Mouse (Mus musculus) frontal cortex, postnatal 25 days (tissue): ENCODE measurements around the gene P2rx5.
A peak's percentile ranks its signal among the peaks of the same experiment; 100 is the strongest.

Source experiments
- DNase-seq, 2 experiments: peaks; one replicate each; pipeline ENCODE4 v3.0.0; 2022; ENCODE audit warnings: low spot score in 2 of 2

The P2rx5 gene

DNA sequence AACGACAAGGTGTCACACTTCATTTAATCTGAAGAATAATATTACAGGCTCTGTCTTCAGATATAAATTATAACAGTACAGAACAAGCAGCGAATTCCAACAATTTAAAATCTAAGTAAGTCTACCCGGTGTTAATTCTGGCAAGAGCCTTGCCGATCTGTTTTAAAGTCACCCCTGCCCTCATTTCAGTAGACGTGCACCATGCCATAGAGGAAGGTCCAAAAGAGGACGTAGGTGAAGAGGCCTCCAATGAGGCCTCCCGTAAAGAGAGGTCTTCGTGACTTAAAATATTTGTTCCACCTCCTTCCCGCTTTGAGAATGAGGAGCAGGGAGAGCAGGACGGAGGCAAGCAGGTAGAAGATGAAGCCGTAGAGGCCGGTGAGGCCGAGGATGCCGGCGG lies 16.0 kb downstream of the P2rx5 start:
- DNase-seq: no peak

GRCm38 (mm10) chr11:73176608-73177508 lies 16.6 kb downstream of the P2rx5 start, which contains the start of the genes Emc6 and Tax1bp3:
TSS of gene Emc6 (minus strand) at chr11:73177037.
TSS of gene Tax1bp3 (plus strand) at chr11:73177083.
- peak; percentile 82 to 86 for DNase-seq

GRCm38 (mm10) chr11:73177509-73177875 lies 17.3 kb downstream of the P2rx5 start:
- no peak for DNase-seq

GRCm38 (mm10) chr11:73177895-73178294 lies 17.7 kb downstream of the P2rx5 start:
- no peak for DNase-seq

DNA sequence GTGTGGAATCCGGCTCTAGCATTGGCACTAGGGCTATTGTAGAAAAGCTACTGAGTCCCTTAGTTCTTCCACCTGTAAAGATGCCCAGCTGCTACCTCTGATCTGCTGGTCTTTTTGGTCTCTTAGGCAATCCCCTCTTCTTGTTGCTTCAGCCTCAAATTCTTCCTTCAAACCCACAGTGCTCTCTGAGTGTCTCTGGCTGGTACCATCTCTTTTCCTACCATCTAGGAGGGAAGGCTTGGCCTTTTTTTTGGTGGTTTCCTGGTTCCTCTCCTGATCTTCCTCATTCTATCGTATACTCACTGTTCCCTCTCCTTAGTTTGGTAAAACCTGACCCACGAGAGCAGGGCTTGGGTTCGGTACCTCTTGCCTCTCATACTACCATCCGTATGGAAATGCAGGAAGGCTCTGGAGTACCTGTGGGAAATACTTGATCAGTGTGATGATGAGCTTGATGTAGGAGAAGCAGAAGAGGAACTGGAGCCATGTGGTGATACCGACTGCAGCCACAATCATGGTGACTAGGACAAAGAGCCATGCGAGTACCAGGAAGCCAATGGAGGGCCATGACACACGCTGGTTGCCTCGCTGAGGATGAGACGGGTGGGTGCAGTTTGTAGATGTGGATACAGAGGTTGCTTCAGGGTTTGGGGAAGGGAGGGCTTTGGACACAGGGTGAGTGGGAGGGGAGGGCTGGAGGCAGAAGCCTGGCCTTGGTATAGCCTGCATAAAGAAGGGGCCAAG lies 25.8 kb downstream of the P2rx5 start:
- DNase-seq: no peak

- DNase-seq: no peak
These were observed 27.0 kb downstream of the P2rx5 start for GRCm38 (mm10) chr11:73187231-73187630.

GRCm38 (mm10) chr11:73193047-73193446 lies 32.8 kb downstream of the P2rx5 start:
- DNase-seq: no peak

DNA sequence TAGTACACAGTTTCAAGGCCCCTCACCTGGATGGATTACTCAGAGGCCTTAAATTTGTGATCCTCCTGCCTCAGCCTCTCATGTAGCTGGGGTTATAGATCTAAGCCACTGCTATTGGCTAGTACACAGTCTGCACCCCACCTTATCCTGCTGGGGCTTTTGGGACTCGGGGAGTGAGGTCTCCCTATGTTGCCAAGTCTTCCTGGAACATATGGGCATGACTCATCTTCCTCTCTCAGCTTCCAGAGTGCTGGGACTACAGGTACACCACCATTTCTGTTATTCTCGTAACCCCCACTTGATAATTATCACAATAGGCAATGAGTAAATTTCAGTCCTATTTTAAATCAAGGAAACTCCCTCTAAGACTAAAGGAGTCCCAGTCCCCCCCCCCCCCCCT lies 34.2 kb downstream of the P2rx5 start:
- DNase-seq: no peak

DNA sequence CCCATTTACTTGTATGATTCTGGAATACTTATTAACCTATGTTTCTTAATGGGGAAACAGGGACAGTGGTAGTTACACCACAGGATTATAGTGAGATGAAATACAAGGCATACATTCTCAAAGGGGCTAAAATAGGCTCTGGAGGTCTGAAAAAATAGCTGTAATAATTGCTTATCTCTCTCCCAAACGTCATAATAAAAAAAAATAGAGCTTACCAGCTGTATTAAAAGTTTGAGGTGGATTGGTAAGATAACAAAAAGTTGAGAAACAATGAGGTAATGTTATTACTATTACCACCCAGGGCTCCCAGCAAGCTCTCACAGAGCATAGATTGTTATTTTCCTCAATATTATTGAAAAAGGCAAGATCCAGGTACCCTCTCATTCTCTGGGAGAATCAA lies 38.0 kb downstream of the P2rx5 start:
- no peak for DNase-seq

GRCm38 (mm10) chr11:73198603-73199229 lies 38.5 kb downstream of the P2rx5 start, which contains the start of gene Ctns:
TSS of gene Ctns (minus strand) at chr11:73199042.
- peak in 1 of 2 experiments; percentile 80 for DNase-seq

GRCm38 (mm10) chr11:73199230-73199712 lies 39.0 kb downstream of the P2rx5 start, which contains the start of gene Shpk:
TSS of gene Shpk (plus strand) at chr11:73199460.
- peak; percentile 89 to 95 for DNase-seq

DNA sequence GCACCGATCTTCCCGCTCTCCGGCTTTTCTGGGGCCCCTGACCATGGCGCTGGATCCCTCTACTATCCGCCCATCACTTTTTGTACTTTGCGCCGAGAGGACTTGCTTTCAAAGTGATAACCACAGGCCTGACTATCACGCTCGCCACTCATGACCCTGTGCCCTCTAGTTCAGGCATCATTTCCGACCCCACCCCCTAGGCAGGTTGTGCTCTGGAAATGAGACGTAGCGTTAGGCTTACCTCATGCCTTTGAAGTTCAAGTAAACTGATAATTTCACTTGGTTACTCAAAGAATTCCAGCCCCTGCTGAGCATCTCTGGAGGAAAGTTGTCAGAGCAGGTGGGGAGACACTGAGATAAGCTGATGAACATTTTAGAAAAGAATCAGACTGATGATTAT lies 39.7 kb downstream of the P2rx5 start:
- no peak for DNase-seq

DNA sequence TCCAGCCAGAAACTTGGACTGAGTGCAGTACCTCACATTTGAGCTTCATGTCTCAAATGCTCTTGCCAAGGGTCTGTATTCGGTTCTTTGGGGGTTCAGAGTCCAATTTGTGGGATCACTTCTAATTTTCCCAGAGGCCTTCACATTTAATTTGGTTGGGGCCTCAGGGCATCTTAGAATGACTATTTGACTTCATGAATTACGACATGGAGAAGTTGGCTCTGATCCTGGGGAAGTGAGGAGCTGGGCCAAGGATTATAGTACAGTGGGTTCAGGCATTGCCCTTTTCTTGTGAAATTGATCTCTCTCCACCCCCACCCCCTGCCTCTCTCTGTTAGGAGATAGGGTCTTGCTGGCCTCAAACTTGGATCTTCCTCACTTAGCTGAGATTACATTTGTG lies 40.8 kb downstream of the P2rx5 start:
- DNase-seq: no peak

GRCm38 (mm10) chr11:73201597-73201996 lies 41.4 kb downstream of the P2rx5 start:
- DNase-seq: no peak

DNA sequence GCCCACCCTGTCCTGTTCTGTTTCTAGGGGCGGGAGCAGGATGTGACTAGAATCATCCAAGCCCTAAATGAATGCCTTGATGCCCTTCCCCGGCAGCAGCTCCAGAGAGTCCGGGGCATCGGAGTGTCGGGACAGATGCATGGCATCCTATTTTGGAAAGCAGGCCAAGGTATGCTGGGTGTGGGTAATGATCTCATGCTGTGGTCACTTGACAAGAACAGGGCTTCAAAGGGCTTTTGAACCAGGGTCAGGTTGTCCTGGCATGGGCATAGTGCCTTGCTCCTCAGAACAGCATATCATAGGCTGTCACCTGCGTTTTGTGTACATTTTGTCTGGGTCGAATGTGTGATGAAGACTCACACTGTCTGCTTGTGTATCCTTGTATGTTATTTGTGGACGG lies 43.7 kb downstream of the P2rx5 start:
- DNase-seq: no peak

DNA sequence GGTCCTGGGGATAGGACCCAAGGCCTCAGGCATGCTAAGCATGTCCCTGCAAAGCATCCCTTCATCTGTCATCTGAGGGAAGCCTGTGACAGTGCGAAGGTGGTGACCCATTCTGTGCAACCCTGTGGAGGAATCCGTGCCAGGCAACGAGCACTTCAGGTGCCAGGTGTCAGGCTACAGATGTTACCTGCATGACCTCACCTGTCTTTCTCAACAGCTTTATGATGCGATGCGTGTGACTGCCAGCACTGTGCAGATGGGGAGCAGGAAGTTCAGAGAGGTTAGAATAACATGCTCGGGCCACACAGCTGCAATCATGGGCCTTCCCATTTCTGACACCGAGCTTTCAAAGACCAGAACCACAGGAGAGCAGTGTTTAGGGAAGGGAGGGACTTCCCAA lies 45.0 kb downstream of the P2rx5 start:
- DNase-seq: no peak

DNA sequence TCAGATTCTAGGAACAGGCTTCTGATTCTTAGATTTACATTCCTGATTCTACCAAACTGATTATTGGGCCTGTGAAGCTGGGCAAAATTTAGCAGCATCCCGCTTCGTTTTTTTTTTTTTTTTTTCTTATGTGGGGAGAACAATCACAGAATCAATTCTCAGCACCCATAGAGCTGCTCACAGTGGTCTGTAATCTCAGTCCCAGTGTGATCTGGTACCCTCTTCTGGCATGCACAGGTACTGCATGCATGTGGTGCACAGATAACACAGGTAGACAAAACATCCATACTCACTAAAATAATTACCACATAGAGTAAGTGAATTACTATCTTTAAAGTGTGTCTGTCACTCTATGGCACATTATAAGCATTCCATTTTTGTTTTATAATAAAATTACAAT lies 47.4 kb downstream of the P2rx5 start:
- DNase-seq: no peak

DNA sequence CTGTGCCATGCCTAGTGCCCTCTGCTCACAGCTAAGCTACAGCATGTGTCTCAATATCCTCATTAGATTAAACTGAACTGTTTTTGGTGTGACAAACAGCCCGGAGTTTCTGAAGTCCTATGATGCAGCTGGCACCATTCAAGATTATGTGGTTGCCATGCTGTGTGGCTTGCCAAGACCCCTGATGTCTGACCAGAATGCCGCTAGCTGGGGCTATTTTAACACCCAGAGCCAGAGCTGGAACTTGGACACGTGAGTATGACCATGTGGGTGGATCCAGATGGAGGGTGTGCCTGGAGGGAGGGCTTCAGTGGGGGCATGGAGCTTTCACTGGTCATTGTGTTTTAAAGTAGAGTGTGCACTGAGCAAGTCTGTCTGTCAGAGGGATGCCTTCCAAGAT lies 53.7 kb downstream of the P2rx5 start:
- no peak for DNase-seq

DNA sequence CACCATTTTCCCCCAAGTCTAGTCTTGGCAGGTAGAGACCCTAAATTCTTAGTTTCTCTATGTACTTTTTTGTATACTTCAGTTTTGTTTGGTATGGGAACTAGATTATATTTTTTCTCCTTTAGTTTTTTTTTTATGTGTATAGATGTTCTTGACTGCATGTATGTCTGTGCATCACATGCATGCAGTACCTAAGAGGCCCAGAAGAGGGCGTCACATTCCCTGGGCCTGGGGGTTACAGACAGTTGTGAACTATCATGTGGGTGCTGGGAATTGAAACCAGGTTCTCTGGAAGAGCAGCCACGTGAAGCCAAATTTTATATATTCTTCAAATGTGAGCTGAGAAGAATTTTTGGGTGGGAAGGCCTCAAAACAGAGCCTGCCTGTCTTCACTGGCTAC lies 59.5 kb downstream of the P2rx5 start:
- DNase-seq: no peak

GRCm38 (mm10) chr11:73220651-73221050 lies 60.4 kb downstream of the P2rx5 start:
- no peak for DNase-seq
